Mouse (Mus musculus): Measurements from ENCODE around the gene Olfml2a.

- TF ChIP-seq CTCF (IDR thresholded peaks at IDR 0.05; ENCODE audit: low read depth, low read length) (no peak), GATA1 (IDR thresholded peaks at IDR 0.05; ENCODE audit: borderline replicate concordance, low read length) (no peak)
Measured at GRCm38 (mm10) chr2:38936721-38937378, 5.1 kb downstream of the Olfml2a start.

Measured in G1E (cell line).